Mouse (Mus musculus) spleen, adult 2 months (tissue): ENCODE results near the gene Rap1gap2. TPM values are rescaled to one million over a fixed set of nuclear protein-coding genes. Genes with fewer than 3 reads are reported as not detected.

ENCODE experiments used
- DNase-seq, 2 experiments: peaks; one replicate each; pipeline versions ENCODE4 v3.0.0 to v3.0.0-alpha.2; 2012 to 2021; ENCODE audit warnings: low spot score in 2 of 2, low read depth in 1 of 2
- H3K27ac ChIP-seq: fragments of 200-500 bp; 2 replicates; pipeline ENCODE4 v1.5.1; 2012; ENCODE audit warnings: low read length, inconsistent platforms; ENCODE audit not compliant: insufficient read depth
- H3K27me3 ChIP-seq: fragments of 200-500 bp; 2 replicates; pipeline ENCODE4 v1.6.1; 2012; ENCODE audit warnings: mild to moderate bottlenecking, moderate library complexity, low read length, inconsistent platforms; ENCODE audit not compliant: control insufficient read depth, insufficient read depth
- H3K36me3 ChIP-seq: fragments of 200-500 bp; 2 replicates; pipeline ENCODE4 v1.6.1; 2012; ENCODE audit warnings: mild to moderate bottlenecking, low read length, inconsistent platforms; ENCODE audit not compliant: control insufficient read depth, insufficient read depth
- H3K4me1 ChIP-seq: fragments of 200-500 bp; 2 replicates; pipeline ENCODE4 v1.6.1; 2011; ENCODE audit warnings: inconsistent platforms; ENCODE audit not compliant: control insufficient read depth, insufficient read depth, insufficient read length
- H3K4me3 ChIP-seq: fragments of 200-500 bp; 2 replicates; pipeline ENCODE4 v1.5.1; 2011; ENCODE audit warnings: mild to moderate bottlenecking, inconsistent platforms; ENCODE audit not compliant: insufficient read depth, insufficient read length; ENCODE audit errors: extremely low read depth
- CTCF ChIP-seq: fragments of 200-500 bp; IDR thresholded peaks from 2 replicates; pipeline ENCODE4 v1.5.1; 2011; ENCODE audit warnings: mild to moderate bottlenecking, inconsistent platforms; ENCODE audit not compliant: insufficient read depth, insufficient read length, insufficient replicate concordance; ENCODE audit errors: extremely low read depth
- POLR2A ChIP-seq: fragments of 200-500 bp; IDR thresholded peaks from 2 replicates; pipeline ENCODE4 v1.6.1; 2011; ENCODE audit warnings: low read depth, low read length, inconsistent platforms
- WGBS: fragments of 180-500 bp; shearing (Covaris S2); methylation state at CpG from one replicate; pipeline ENCODE4 v1.1.7; 2018; 5-methylcytosine and 5-hydroxymethylcytosine counted together
- polyA plus RNA-seq: library from polyadenylated mRNA; depleted of rRNA; stranded (reverse); fragments of >200 nt; gene quantifications from 2 replicates; pipeline ENCODE4 v1.2.3, GENCODE M21; 2012

The Rap1gap2 gene
- polyA plus RNA-seq, 1 experiment = 11.3 TPM

DNA sequence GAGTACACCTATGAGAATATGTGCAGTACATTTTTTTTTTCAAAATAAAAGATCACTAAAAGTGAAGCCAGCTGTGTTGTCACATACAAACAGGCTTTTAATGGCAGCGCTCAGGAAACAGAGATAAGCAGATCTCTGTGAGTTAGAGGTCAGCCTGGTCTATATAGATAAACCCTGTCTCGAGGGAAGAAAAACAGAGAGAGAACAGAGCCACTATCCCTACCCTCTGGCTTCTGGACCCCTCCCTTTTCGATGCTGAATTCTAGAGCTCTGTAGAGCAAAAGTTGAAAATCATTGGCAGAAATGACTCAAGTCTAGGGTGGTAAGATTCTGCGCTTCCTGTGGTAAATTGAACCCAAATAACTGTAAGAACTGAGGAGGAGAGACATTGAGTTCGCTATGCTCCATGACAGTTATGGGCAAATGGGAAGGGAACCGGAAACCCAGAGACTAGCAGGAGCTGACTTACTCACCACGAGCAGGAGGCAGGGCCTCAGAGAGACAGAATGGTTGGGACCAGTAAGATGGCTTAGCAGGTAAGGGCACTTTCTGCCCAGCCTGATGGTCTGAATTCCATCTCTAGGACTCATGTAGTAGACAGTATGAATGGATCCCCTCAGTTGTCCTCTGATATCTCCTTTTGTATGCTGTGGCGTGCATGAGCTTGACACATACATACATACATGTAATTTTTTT lies 11.4 kb upstream of the Rap1gap2 start:
- Histone ChIP-seq H3K27ac (no peak overlapping the region), H3K4me3 (no peak overlapping the region), H3K4me1 (no peaks in the 10 kb centered on the region; the same call in 1 of the 2 replicates), H3K36me3 (no peaks in the 10 kb centered on the region), H3K27me3 (peaks cover 5% of the 10 kb centered on the region)
- no peak for DNase-seq
- 37% methylated on average over 8 of the region's 8 CpGs for WGBS
- no peak for TF ChIP-seq CTCF
- TF ChIP-seq POLR2A = no peak

DNA sequence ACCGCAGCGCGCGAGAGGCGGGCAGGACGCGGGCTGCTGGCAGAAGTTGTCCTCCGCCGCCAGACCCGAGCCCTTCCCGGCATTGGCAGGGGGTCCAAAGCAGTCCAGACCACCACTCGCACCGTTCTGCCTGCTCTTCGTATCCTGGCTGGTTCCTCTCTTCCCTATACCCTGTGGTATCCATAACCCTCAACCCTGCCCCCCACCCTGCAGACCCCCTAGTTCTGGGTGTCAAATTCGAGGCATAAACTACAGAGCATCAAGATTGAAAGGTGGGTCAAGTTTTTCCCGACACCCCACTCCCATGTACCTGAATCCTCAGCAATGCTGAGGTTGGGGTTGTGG lies 9.2 kb upstream of the Rap1gap2 start:
- Histone ChIP-seq H3K4me1 (no peaks in the 10 kb centered on the region; the same call in 1 of the 2 replicates), H3K4me3 (no peak overlapping the region), H3K36me3 (no peaks in the 10 kb centered on the region), H3K27ac (no peak overlapping the region), H3K27me3 (peaks cover 5% of the 10 kb centered on the region)
- DNase-seq = no peak
- TF ChIP-seq CTCF (no peak), POLR2A (no peak)
- WGBS = 10% methylated on average over 16 of the region's 16 CpGs

DNA sequence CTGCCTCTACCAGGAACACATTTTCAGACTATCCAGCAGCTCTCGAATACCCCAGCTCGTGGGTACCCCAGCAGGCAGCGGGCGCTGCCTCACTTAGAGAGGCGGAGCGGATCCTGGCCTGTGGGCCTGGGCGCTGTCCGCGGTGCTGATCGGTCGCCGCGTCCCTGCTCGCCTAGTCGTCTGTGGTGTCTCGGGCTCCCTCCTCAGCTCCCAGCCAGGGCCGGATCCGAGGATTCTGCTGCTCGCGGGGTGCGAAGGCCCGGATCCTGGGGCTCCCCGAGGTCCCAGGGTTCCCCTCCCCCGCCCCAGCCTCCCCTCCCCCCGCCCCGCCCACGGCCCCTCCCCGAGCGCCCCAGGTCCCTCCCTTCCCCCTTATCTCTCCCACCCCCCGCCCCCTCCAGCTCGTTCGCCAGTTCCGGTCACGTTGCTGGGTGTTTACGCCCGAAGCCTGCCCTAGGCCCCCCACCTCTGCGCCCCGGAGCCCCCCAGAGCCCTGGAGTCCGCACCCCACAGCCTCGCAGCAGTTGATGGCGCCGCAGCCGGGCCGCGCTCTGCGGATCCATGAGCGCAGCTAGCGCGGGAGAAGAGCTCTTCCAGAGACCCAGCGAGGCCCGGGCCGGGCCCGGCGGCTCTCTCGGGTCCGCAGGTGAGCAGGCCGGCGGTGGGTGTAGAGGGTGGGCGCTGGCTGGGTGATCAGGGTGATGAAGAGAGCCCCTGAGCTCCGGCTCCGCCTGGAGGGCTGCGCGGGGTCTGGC lies 8.7 kb upstream of the Rap1gap2 start, which contains the start of gene Ccdc92b:
TSS of gene Ccdc92b (plus strand) at position 405 of the 755 bp plus-strand sequence.
- Histone ChIP-seq H3K36me3 (no peaks in the 10 kb centered on the region), H3K4me1 (no peaks in the 10 kb centered on the region; the same call in 1 of the 2 replicates), H3K4me3 (no peak within 1 kb of the TSS), H3K27me3 (peaks cover 5% of the 10 kb centered on the region), H3K27ac (no peak within 1 kb of the TSS)
- TF ChIP-seq CTCF (no peak), POLR2A (no peak)
- WGBS = 6% methylated on average over 51 of the region's 63 CpGs
- DNase-seq = peak in 1 of 2 experiments; percentile 50

DNA sequence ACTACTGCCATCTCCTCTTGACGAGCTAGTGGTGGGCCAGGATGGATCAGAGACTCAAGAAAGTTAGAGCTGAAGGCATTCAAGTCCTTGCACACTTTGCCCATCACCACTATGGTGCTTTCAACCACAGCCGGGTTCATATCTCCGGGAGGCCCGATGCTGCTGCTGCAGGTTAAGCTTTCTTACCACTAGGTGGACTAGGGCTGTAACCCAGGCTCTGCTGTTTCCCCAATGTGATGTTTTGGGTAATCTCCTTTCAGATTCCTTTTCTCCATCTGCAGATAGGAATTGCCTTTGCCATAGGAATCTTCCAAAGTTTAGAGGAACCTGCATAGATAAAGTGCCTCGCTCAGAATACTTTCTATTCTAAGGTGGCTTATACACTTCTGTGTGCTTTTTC lies 4.9 kb upstream of the Rap1gap2 start:
- DNase-seq = no peak
- 48% methylated on average over 5 of the region's 5 CpGs for WGBS
- TF ChIP-seq POLR2A (no peak), CTCF (no peak)

DNA sequence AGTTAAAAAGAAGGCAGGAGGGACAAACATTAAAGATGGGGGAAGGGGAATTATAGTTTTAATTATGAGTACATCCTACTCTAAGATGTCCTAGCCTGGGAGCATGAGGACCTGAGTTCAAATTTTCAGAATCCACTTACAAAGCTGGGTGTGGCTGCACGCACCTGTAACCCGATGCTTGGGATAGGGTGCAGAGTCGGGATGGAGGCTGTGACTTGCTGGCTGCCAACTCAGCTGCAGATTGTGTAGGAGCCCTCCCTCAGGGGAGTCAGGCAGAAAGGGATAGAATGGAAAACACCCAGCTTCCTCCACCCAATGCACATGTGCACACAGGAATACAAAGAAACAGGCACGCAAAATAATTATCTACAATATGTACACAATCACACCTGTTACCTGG lies 2.7 kb upstream of the Rap1gap2 start:
- H3K36me3 ChIP-seq = no peaks in the 10 kb centered on the region
- H3K27ac ChIP-seq = no peak overlapping the region
- no peak for DNase-seq
- H3K27me3 ChIP-seq = peaks cover 11% of the 10 kb centered on the region
- no peak for TF ChIP-seq POLR2A
- no peak for TF ChIP-seq CTCF
- no peak overlapping the region for H3K4me3 ChIP-seq
- WGBS = 68% methylated on average over 4 of the region's 4 CpGs
- peaks cover 3% of the 10 kb centered on the region; the same call in 1 of the 2 replicates for H3K4me1 ChIP-seq

More for the DNA sequence above, 4.9 kb upstream of the Rap1gap2 start:
- Histone ChIP-seq H3K4me3 (no peak overlapping the region), H3K4me1 (peaks cover 3% of the 10 kb centered on the region; the same call in 1 of the 2 replicates), H3K36me3 (no peaks in the 10 kb centered on the region), H3K27me3 (peaks cover 14% of the 10 kb centered on the region), H3K27ac (no peak overlapping the region)

DNA sequence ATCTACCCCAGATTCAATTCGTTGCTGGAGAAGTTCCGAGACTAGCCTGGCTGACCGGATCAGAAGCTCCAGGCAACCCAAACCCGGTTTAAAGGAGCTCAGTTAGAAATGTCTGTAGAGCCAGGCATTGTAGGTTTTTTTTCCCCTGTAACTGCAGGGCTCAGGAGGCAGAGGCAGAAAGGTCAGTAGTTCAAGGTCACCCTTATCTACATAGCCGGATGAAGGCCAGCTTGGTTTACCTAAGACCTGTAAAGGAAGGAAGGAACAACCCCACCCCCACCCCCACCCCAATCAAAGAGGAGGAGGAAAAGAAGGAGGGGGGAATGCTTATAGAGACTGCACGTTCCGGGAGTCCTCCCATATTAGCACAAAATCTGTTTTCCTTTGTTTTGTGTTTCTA lies 722 bp upstream of the Rap1gap2 start:
- Histone ChIP-seq H3K4me3 (no peak overlapping the region), H3K27me3 (peaks cover 11% of the 10 kb centered on the region), H3K4me1 (peaks cover 3% of the 10 kb centered on the region; the same call in 1 of the 2 replicates), H3K27ac (no peak overlapping the region), H3K36me3 (no peaks in the 10 kb centered on the region)
- TF ChIP-seq CTCF (no peak), POLR2A (no peak)
- DNase-seq = no peak
- WGBS = 17% methylated on average over 7 of the region's 7 CpGs

DNA sequence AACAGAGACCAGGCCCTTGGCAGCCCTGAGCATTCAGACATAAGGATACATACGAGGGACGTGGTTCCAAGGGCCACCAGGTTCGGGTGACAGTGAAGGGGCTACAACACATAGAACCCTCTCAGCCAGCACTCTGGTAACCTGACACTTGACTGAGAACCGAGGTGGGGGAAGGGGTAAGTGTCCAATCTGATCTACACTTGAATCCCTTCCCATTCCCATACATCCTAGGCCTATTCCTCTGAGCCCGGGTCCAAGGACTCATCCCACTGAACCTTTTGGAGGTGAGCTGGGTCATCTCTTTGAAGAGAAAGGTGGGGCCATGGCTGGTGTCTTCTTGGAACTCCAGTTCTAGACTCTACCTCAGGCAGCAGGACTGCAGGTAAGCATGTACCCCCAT lies 647 bp downstream of the Rap1gap2 start:
- H3K27ac ChIP-seq = no peak overlapping the region
- no peak for DNase-seq
- H3K36me3 ChIP-seq = no peaks in the 10 kb centered on the region
- 49% methylated on average over 5 of the region's 5 CpGs for WGBS
- peaks cover 13% of the 10 kb centered on the region for H3K27me3 ChIP-seq
- H3K4me3 ChIP-seq = no peak overlapping the region
- peaks cover 3% of the 10 kb centered on the region; the same call in 1 of the 2 replicates for H3K4me1 ChIP-seq
- no peak for TF ChIP-seq POLR2A
- TF ChIP-seq CTCF = no peak
